Mouse (Mus musculus) ES-Bruce4 (cell line): ENCODE data around the gene Vat1.

ENCODE experiments used
- CTCF ChIP-seq: IDR thresholded peaks from one replicate; pipeline ENCODE4 v1.8.1; 2011; ENCODE audit warnings: low read depth, low read length
- EP300 ChIP-seq: IDR thresholded peaks from 2 replicates; pipeline ENCODE4 v1.6.1; 2011; ENCODE audit warnings: low read depth, low read length; ENCODE audit not compliant: insufficient read depth

DNA sequence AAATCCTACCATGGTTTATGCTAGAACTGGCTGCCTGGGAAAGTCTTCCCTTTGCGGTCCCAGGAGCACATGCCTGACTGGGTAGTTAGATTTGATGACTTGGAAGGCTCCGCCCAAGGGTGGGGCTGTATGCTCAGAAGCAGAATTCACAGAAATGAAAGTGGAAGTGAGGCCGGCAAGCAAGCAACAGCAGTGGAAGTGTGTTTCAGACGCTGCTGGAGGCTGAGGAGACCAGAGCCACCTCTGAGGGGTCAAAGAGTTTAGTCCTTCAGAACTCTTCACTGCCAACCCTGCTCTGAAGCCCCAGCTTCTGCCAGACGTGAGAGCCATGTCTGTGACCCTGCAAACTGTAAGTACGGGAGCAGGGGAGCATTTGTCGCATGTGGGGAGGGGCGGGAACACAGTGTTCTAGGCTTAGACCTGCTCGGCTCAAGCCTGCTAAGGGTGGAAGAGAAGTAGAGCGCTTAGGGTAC, 17.7 kb downstream of the Vat1 start, which contains the start of gene Ifi35:
- TF ChIP-seq CTCF (no peak), EP300 (no peak)
